Mouse (Mus musculus) ES-E14 (cell line): ENCODE data around the gene Zbed6.

Source experiments
- HCFC1 ChIP-seq: IDR thresholded peaks from 2 replicates; pipeline ENCODE4 v1.6.1; 2012; ENCODE audit warnings: low read length, inconsistent platforms, borderline replicate concordance; ENCODE audit not compliant: insufficient read depth
- MAFK ChIP-seq: IDR thresholded peaks from 2 replicates; pipeline ENCODE4 v1.6.1; 2014; ENCODE audit warnings: mild to moderate bottlenecking, low read depth, low read length, inconsistent platforms; ENCODE audit not compliant: insufficient read depth
- ZC3H11A ChIP-seq: IDR thresholded peaks from 2 replicates; pipeline ENCODE4 v1.6.1; 2012; ENCODE audit warnings: low read depth, mild to moderate bottlenecking, inconsistent platforms, low read length, borderline replicate concordance
- ZNF384 ChIP-seq: IDR thresholded peaks from 2 replicates; pipeline ENCODE4 v1.6.1; 2012; ENCODE audit warnings: low read depth, low read length, inconsistent platforms

DNA sequence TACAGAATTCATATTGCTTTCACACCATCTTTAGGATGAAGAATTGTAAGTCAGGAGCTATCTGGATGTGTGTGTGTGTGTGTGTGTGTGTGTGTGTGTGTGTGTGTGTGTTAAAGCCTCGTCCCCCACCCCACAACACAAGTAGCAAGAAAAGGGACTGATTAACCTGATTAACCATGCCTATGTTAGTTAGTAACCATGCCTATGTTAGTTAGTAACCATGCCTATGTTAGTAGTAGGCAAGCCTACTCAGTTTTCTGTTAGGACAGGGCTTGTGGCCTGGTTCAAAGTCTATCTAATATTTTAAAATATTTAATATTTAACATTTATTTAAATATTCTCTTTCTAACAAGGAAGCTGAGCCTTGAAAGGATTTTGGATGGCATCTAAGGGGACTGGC lies 49.2 kb downstream of the Zbed6 start:
- TF ChIP-seq MAFK, result no peak
- TF ChIP-seq ZNF384, result no peak
- TF ChIP-seq HCFC1, result no peak
- no peak for TF ChIP-seq ZC3H11A
